Mouse (Mus musculus) MEL (cell line): ENCODE measurements around the gene Lrrc19. TPM values are rescaled to one million over a fixed set of nuclear protein-coding genes. Genes with fewer than 3 reads are reported as not detected.

Source experiments
- DNase-seq: peaks from one replicate; pipeline ENCODE4 v3.0.0; 2011; ENCODE audit warnings: low read depth, low spot score
- H3K27ac ChIP-seq: 2 replicates; pipeline ENCODE4 v1.5.1; 2012; ENCODE audit warnings: low read depth, mild to moderate bottlenecking, control low read depth, low read length, moderate library complexity; ENCODE audit not compliant: control insufficient read depth
- H3K27me3 ChIP-seq, 2 experiments: fragments of 150-350 bp in 1 of 2; sonication (generic) in 1 of 2; 2 replicates each; pipeline ENCODE4 v1.6.1; 2012; ENCODE audit warnings: low read length in 2 of 2, mild to moderate bottlenecking in 2 of 2, improper control_type of control experiment in 1 of 2, moderate library complexity in 1 of 2; ENCODE audit not compliant: insufficient read depth in 2 of 2, control insufficient read depth in 1 of 2
- H3K36me3 ChIP-seq, 2 experiments: 2 replicates each; pipeline ENCODE4 v1.6.1; 2012 to 2014; ENCODE audit warnings: low read length in 2 of 2, improper control_type of control experiment in 1 of 2, inconsistent platforms in 1 of 2, mild to moderate bottlenecking in 1 of 2; ENCODE audit not compliant: insufficient read depth in 2 of 2, control insufficient read depth in 1 of 2
- H3K4me1 ChIP-seq, 2 experiments: fragments of 150-350 bp in 1 of 2; sonication (generic) in 1 of 2; 2 replicates each; pipeline ENCODE4 v1.6.1; 2012; ENCODE audit warnings: low read length in 2 of 2, improper control_type of control experiment in 1 of 2, mild to moderate bottlenecking in 1 of 2; ENCODE audit not compliant: insufficient read depth in 2 of 2, control insufficient read depth in 1 of 2
- H3K4me3 ChIP-seq, 2 experiments: fragments of 150-350 bp in 1 of 2; sonication (generic) in 1 of 2; 2 replicates each; pipeline ENCODE4 v1.5.1; 2012; ENCODE audit warnings: low read depth in 2 of 2, low read length in 2 of 2, mild to moderate bottlenecking in 2 of 2, moderate library complexity in 2 of 2, control low read depth in 1 of 2, improper control_type of control experiment in 1 of 2; ENCODE audit not compliant: control insufficient read depth in 1 of 2, insufficient read depth in 1 of 2
- H3K79me2 ChIP-seq: 2 replicates; pipeline ENCODE4 v1.6.1; 2012; ENCODE audit warnings: mild to moderate bottlenecking, low read length, moderate library complexity; ENCODE audit not compliant: control insufficient read depth, poor library complexity, insufficient read depth
- H3K9ac ChIP-seq: 2 replicates; pipeline ENCODE4 v1.6.1; 2012; ENCODE audit warnings: low read depth, mild to moderate bottlenecking, control low read depth, low read length, moderate library complexity; ENCODE audit not compliant: control insufficient read depth, poor library complexity, severe bottlenecking
- H3K9me3 ChIP-seq: fragments of 150-350 bp; sonication (generic); replicated peaks from 2 replicates; pipeline ENCODE4 v1.6.1; 2012; ENCODE audit warnings: mild to moderate bottlenecking, low read length, improper control_type of control experiment, moderate library complexity; ENCODE audit not compliant: insufficient read depth
- BHLHE40 ChIP-seq: IDR thresholded peaks from 2 replicates; pipeline ENCODE4 v1.6.1; 2012; ENCODE audit warnings: low read depth, mild to moderate bottlenecking, inconsistent platforms, low read length, improper control_type of control experiment, borderline replicate concordance
- CHD1 ChIP-seq: IDR thresholded peaks from 2 replicates; pipeline ENCODE4 v1.6.1; 2012; ENCODE audit warnings: low read depth, mild to moderate bottlenecking, inconsistent platforms, low read length, improper control_type of control experiment
- CHD2 ChIP-seq: IDR thresholded peaks from 2 replicates; pipeline ENCODE4 v1.6.1; 2011; ENCODE audit warnings: low read length, improper control_type of control experiment
- CTCF ChIP-seq, 3 experiments: IDR thresholded peaks in 2 of 3; conservative IDR thresholded peaks in 1 of 3; 2 replicates each; pipeline ENCODE4 v1.5.1; 2011 to 2012; ENCODE audit warnings: low read length in 3 of 3, low read depth in 2 of 3, mild to moderate bottlenecking in 2 of 3, improper control_type of control experiment in 1 of 3, inconsistent platforms in 1 of 3, mixed read lengths in 1 of 3, moderate library complexity in 1 of 3; ENCODE audit not compliant: control insufficient read depth in 1 of 3, insufficient read depth in 1 of 3, poor library complexity in 1 of 3, severe bottlenecking in 1 of 3
- E2F4 ChIP-seq: IDR thresholded peaks from 2 replicates; pipeline ENCODE4 v1.6.1; 2011; ENCODE audit warnings: low read depth, low read length, improper control_type of control experiment, borderline replicate concordance
- ELF1 ChIP-seq: IDR thresholded peaks from 2 replicates; pipeline ENCODE4 v1.6.1; 2014; ENCODE audit warnings: low read depth, mild to moderate bottlenecking, inconsistent platforms, low read length, improper control_type of control experiment, moderate library complexity
- EP300 ChIP-seq, 2 experiments: IDR thresholded peaks; 2 replicates each; pipeline ENCODE4 v1.6.1; 2011; ENCODE audit warnings: improper control_type of control experiment in 2 of 2, low read length in 2 of 2, low read depth in 1 of 2, mild to moderate bottlenecking in 1 of 2
- ETS1 ChIP-seq: IDR thresholded peaks from 2 replicates; pipeline ENCODE4 v1.6.1; 2012; ENCODE audit warnings: low read depth, mild to moderate bottlenecking, inconsistent platforms, low read length, improper control_type of control experiment, moderate library complexity
- GABPA ChIP-seq: IDR thresholded peaks from 2 replicates; pipeline ENCODE4 v1.6.1; 2012; ENCODE audit warnings: low read depth, mild to moderate bottlenecking, inconsistent platforms, low read length, improper control_type of control experiment, moderate library complexity
- GATA1 ChIP-seq: IDR thresholded peaks from 2 replicates; pipeline ENCODE4 v1.6.1; 2011; ENCODE audit warnings: low read depth, low read length, improper control_type of control experiment
- HCFC1 ChIP-seq: IDR thresholded peaks from 2 replicates; pipeline ENCODE4 v1.6.1; 2012; ENCODE audit warnings: low read depth, mild to moderate bottlenecking, inconsistent platforms, low read length, improper control_type of control experiment, moderate library complexity
- JUND ChIP-seq: IDR thresholded peaks from 2 replicates; pipeline ENCODE4 v1.6.1; 2011; ENCODE audit warnings: low read depth, mild to moderate bottlenecking, improper control_type of control experiment, low read length
- KAT2A ChIP-seq: conservative IDR thresholded peaks from 2 replicates; pipeline ENCODE4 v1.6.1; 2012; ENCODE audit warnings: low read depth, low read length, improper control_type of control experiment, inconsistent platforms
- MAFK ChIP-seq: IDR thresholded peaks from 2 replicates; pipeline ENCODE4 v1.6.1; 2011; ENCODE audit warnings: low read depth, mild to moderate bottlenecking, low read length, improper control_type of control experiment, borderline replicate concordance
- MAZ ChIP-seq: IDR thresholded peaks from 2 replicates; pipeline ENCODE4 v1.6.1; 2012; ENCODE audit warnings: low read depth, mild to moderate bottlenecking, inconsistent platforms, low read length, improper control_type of control experiment
- MEF2A ChIP-seq: IDR thresholded peaks from 2 replicates; pipeline ENCODE4 v1.6.1; 2014; ENCODE audit warnings: low read depth, mild to moderate bottlenecking, inconsistent platforms, low read length, improper control_type of control experiment; ENCODE audit not compliant: poor library complexity, insufficient replicate concordance, severe bottlenecking; ENCODE audit errors: extremely low read depth
- MYB ChIP-seq: IDR thresholded peaks from 2 replicates; pipeline ENCODE4 v1.6.1; 2011; ENCODE audit warnings: mild to moderate bottlenecking, low read depth, low read length, improper control_type of control experiment
- MYC ChIP-seq: IDR thresholded peaks from 2 replicates; pipeline ENCODE4 v1.6.1; 2011; ENCODE audit warnings: low read depth, mild to moderate bottlenecking, low read length, improper control_type of control experiment, moderate library complexity
- NELFE ChIP-seq: IDR thresholded peaks from 2 replicates; pipeline ENCODE4 v1.6.1; 2011; ENCODE audit warnings: low read depth, low read length, improper control_type of control experiment
- NRF1 ChIP-seq: IDR thresholded peaks from 2 replicates; pipeline ENCODE4 v1.6.1; 2014; ENCODE audit warnings: low read depth, mild to moderate bottlenecking, inconsistent platforms, low read length, improper control_type of control experiment, moderate library complexity; ENCODE audit not compliant: poor library complexity, insufficient read depth, severe bottlenecking
- POLR2A ChIP-seq, 2 experiments: IDR thresholded peaks; 2 replicates each; pipeline ENCODE4 v1.6.1; 2011 to 2012; ENCODE audit warnings: low read length in 2 of 2, mild to moderate bottlenecking in 2 of 2, control low read depth in 1 of 2, improper control_type of control experiment in 1 of 2, low read depth in 1 of 2, moderate library complexity in 1 of 2; ENCODE audit not compliant: control insufficient read depth in 1 of 2, insufficient read depth in 1 of 2, poor library complexity in 1 of 2
- POLR2AphosphoS2 ChIP-seq: IDR thresholded peaks from 2 replicates; pipeline ENCODE4 v1.6.1; 2011; ENCODE audit warnings: low read length, improper control_type of control experiment
- POLR2AphosphoS5 ChIP-seq: IDR thresholded peaks from 2 replicates; pipeline ENCODE4 v1.6.1; 2012; ENCODE audit warnings: low read depth, borderline replicate concordance, mild to moderate bottlenecking, inconsistent platforms, low read length, moderate library complexity, mixed read lengths
- RAD21 ChIP-seq: IDR thresholded peaks from 2 replicates; pipeline ENCODE4 v1.6.1; 2011; ENCODE audit warnings: mild to moderate bottlenecking, low read depth, low read length, improper control_type of control experiment
- RCOR1 ChIP-seq: IDR thresholded peaks from 2 replicates; pipeline ENCODE4 v1.6.1; 2012; ENCODE audit warnings: low read depth, mild to moderate bottlenecking, inconsistent platforms, low read length, improper control_type of control experiment
- SIN3A ChIP-seq: IDR thresholded peaks from 2 replicates; pipeline ENCODE4 v1.6.1; 2012; ENCODE audit warnings: low read length, improper control_type of control experiment, inconsistent platforms
- SMC3 ChIP-seq: IDR thresholded peaks from 2 replicates; pipeline ENCODE4 v1.6.1; 2011; ENCODE audit warnings: low read depth, low read length, improper control_type of control experiment
- TAL1 ChIP-seq: IDR thresholded peaks from 2 replicates; pipeline ENCODE4 v1.6.1; 2012; ENCODE audit warnings: mild to moderate bottlenecking, inconsistent platforms, low read length, moderate library complexity, mixed read lengths
- TBP ChIP-seq: IDR thresholded peaks from 2 replicates; pipeline ENCODE4 v1.8.0; 2011; ENCODE audit warnings: low read depth, low read length, improper control_type of control experiment
- TCF12 ChIP-seq: IDR thresholded peaks from 2 replicates; pipeline ENCODE4 v1.6.1; 2014; ENCODE audit warnings: low read depth, mild to moderate bottlenecking, inconsistent platforms, low read length, improper control_type of control experiment, moderate library complexity
- UBTF ChIP-seq: IDR thresholded peaks from 2 replicates; pipeline ENCODE4 v1.6.1; 2012; ENCODE audit warnings: low read depth, mild to moderate bottlenecking, inconsistent platforms, low read length, improper control_type of control experiment, moderate library complexity, borderline replicate concordance; ENCODE audit not compliant: insufficient read depth
- USF1 ChIP-seq: IDR thresholded peaks from 2 replicates; pipeline ENCODE4 v1.6.1; 2014; ENCODE audit warnings: low read depth, mild to moderate bottlenecking, inconsistent platforms, low read length, improper control_type of control experiment, moderate library complexity
- USF2 ChIP-seq, 2 experiments: IDR thresholded peaks; 2 replicates each; pipeline ENCODE4 v1.6.1; 2011 to 2012; ENCODE audit warnings: improper control_type of control experiment in 2 of 2, low read length in 2 of 2, borderline replicate concordance in 1 of 2, inconsistent platforms in 1 of 2, low read depth in 1 of 2, mild to moderate bottlenecking in 1 of 2; ENCODE audit not compliant: insufficient read depth in 1 of 2
- ZC3H11A ChIP-seq: IDR thresholded peaks from 2 replicates; pipeline ENCODE4 v1.6.1; 2012; ENCODE audit warnings: low read depth, mild to moderate bottlenecking, inconsistent platforms, low read length, improper control_type of control experiment
- ZKSCAN1 ChIP-seq: IDR thresholded peaks from 2 replicates; pipeline ENCODE4 v1.6.1; 2012; ENCODE audit warnings: low read depth, mild to moderate bottlenecking, inconsistent platforms, low read length, improper control_type of control experiment, moderate library complexity
- ZMIZ1 ChIP-seq: IDR thresholded peaks from 2 replicates; pipeline ENCODE4 v1.6.1; 2012; ENCODE audit warnings: low read depth, mild to moderate bottlenecking, inconsistent platforms, low read length, improper control_type of control experiment, moderate library complexity
- polyA plus RNA-seq, 2 experiments: library from polyadenylated mRNA; stranded (reverse) in 1 of 2; unstranded in 1 of 2; fragments of >175 nt in 1 of 2; fragments of >200 nt in 1 of 2; gene quantifications; 2 replicates each; pipeline versions ENCODE4 v1.2.1 to v1.2.4; 2012; ENCODE audit warnings: low replicate concordance in 2 of 2, low read depth in 1 of 2; ENCODE audit not compliant: insufficient read length in 2 of 2, insufficient read depth in 1 of 2, missing spikeins in 1 of 2
- total RNA-seq: library from RNA; depleted of rRNA; stranded (reverse); fragments of 300-350 nt; gene quantifications from 2 replicates; pipeline ENCODE4 v1.2.3, GENCODE M21; 2012

The Lrrc19 gene
- total and polyA plus RNA-seq, 3 experiments: 0.04 TPM; not detected in 2

DNA sequence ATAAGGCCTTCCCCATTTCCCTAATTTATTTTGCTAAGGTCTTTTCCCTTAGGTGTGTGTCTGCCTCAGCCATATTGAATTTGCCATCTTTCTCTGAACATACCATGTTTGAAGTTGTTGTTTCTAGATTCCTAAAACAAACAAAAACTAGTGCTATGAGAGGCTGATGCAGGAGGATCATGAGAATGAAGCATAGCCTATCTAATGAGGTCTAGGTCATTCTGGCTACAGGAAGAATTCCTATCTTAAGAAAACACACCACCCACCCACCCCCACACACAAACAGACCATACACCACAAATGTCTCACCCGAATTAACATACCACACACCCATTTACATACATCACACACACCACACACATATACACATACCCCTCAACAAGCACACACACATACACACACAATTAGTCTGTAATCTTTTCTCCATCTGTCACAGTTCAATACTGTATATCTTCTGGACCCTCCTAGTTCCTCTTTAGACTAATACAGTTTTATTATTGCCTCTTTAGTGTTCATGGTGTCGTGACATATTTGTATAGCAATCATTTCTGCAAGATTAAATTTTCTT, 45.4 kb downstream of the Lrrc19 start:
- no peaks in the 10 kb centered on the region for H3K9me3 ChIP-seq
- H3K9ac ChIP-seq: peak overlapping the region; percentile 88
- peaks cover 0 to 21% of the 10 kb centered on the region in 2 experiments; a peak in 3 of 4 replicates for H3K36me3 ChIP-seq
- peaks cover 27% of the 10 kb centered on the region for H3K79me2 ChIP-seq
- H3K27me3 ChIP-seq: no peaks in the 10 kb centered on the region
- H3K4me1 ChIP-seq: peaks cover 4 to 10% of the 10 kb centered on the region in 2 experiments
- peak overlapping the region; percentile 62 for H3K27ac ChIP-seq
- DNase-seq: peak; percentile 54
- H3K4me3 ChIP-seq: peak overlapping the region; percentile 87 to 97
- TF ChIP-seq E2F4 (no peak), CHD1 (peak; percentile 52; the same call in 1 of the 2 replicates), MEF2A (no peak), TCF12 (peak; percentile 32; the same call in 1 of the 2 replicates), POLR2AphosphoS2 (no peak), MAFK (no peak), KAT2A (no peak), TAL1 (peak; percentile 50), USF2 (IDR thresholded peaks at IDR 0.05; ENCODE audit: borderline replicate concordance in 1 of 2, insufficient read depth in 1 of 2, low read depth in 1 of 2, low read length in 2 of 2) (no peak), JUND (0 out of 2 replicates have a peak, but pooled peaks have one; percentile 34), MYB (no peak), EP300 (IDR thresholded peaks at IDR 0.05; ENCODE audit: low read depth in 1 of 2, low read length in 2 of 2) (peak; percentile 50 to 63; a peak in 3 of 4 replicates), TBP (no peak), BHLHE40 (no peak), MAZ (no peak), ZMIZ1 (no peak), ELF1 (no peak), ZC3H11A (no peak), SIN3A (peak; percentile 57), NELFE (no peak; the same call in none of the 2 replicates), POLR2A (IDR thresholded peaks at IDR 0.05; ENCODE audit: control insufficient read depth in 1 of 2, insufficient read depth in 1 of 2, low read depth in 1 of 2, low read length in 2 of 2, poor library complexity in 1 of 2) (no peak), RAD21 (no peak), POLR2AphosphoS5 (no peak), HCFC1 (no peak), GATA1 (peak; percentile 9; the same call in 1 of the 2 replicates), NRF1 (no peak), CHD2 (no peak), RCOR1 (0 out of 2 replicates have a peak, but pooled peaks have one; percentile 12), ZKSCAN1 (no peak), UBTF (no peak), SMC3 (no peak), USF1 (no peak), MYC (no peak), ETS1 (peak; percentile 32; the same call in 1 of the 2 replicates), GABPA (no peak), CTCF (IDR thresholded peaks at IDR 0.05 in 2 of 3, conservative IDR thresholded peaks at IDR 0.05 in 1 of 3; ENCODE audit: control insufficient read depth in 1 of 3, insufficient read depth in 1 of 3, low read depth in 2 of 3, low read length in 3 of 3, poor library complexity in 1 of 3, severe bottlenecking in 1 of 3) (no peak)
